17 mouse cellular contexts compared by ENCODE assay signal in the genomic region with DNA sequence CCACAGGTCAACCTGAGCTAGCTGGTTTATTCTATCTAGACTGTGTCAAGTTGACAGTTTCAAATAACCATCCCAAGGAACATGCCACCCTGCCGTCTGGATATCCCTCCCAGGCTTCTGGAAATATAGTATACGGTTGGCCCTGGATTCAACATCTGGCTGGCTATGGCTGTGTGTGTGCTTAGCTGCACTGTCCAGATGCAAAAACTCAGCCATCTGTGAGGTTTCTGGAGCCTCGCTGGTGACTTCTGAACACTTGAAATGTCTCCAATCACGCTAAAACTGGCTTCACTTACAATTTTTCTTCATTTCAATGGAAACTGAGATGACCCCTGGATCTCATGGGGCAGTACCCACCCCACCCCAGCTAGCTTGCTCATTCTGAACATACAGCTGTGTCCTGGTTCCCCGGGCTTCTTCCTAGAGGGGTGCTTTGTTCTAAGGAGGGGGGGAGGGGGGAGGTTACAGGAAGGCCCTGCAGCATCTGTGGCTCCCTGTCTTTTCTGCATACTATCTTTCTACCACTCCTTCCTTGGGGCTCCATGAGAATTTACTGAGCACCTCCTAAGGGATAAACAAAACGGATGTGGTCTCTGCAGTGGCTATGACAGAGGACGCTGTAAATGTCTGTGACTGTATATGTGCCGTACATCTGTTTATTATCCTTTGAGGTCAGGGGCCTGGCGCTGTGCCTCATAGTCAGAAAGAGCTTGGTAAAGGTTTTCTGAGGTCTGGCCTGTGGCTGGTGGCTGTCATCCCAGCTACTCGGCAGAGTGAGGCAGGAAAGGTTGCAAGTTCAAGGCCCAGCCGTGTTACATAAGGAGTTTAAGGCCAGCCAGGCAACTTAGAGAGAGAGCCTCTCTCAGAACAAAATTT. TPM values are rescaled to one million over a fixed set of nuclear protein-coding genes. Genes with fewer than 3 reads are reported as not detected.
DNase-seq lines count a peak whose midpoint lies in the region; ATAC-seq lines count a peak whose summit lies in the region.
"Had no signal": no experiment of that assay in that cellular context is flagged by ENCODE, and none has a peak within 500 bp of the region (broad histone marks: within the 10 kb centered on the region; RNA-seq: fewer than 3 reads in every experiment).

No protein-coding gene starts in this region.

- no peak overlapping the region for H3K4me3 ChIP-seq in embryonic facial prominence, embryonic 11.5 days (ENCODE audit: low read depth, low read length)
- H3K4me3 ChIP-seq in embryonic facial prominence, embryonic 10.5 days: no peak overlapping the region
- H3K4me3 ChIP-seq in embryonic facial prominence, embryonic 13.5 days: no peak overlapping the region
- H3K4me3 ChIP-seq: liver, embryonic 13.5 days; midbrain, embryonic 13.5 days; myocyte had no signal

- no peak overlapping the region for H3K27ac ChIP-seq in embryonic facial prominence, embryonic 11.5 days (replicated peaks; ENCODE audit: low read depth, low read length)
- no peak overlapping the region for H3K27ac ChIP-seq in embryonic facial prominence, embryonic 10.5 days (replicated peaks)
- peak overlapping the region; percentile 51 for H3K27ac ChIP-seq in embryonic facial prominence, embryonic 13.5 days
- H3K27ac ChIP-seq: liver, embryonic 13.5 days; midbrain, embryonic 13.5 days had no signal

- peak; percentile 27 for DNase-seq in embryonic facial prominence, embryonic 11.5 days (ENCODE audit: low spot score)
- DNase-seq in embryonic facial prominence, embryonic 10.5 days (ENCODE audit: low spot score): no peak
- peak; percentile 64 to 71 for DNase-seq in kidney, postnatal 4 days
- DNase-seq in kidney, postnatal 36 days: no peak
- DNase-seq in 416B (ENCODE audit: low read depth): peak; percentile 86
- DNase-seq in T-cell, adult 2 months (ENCODE audit: low spot score): no peak
- DNase-seq: cerebellum, adult 2 months; gastrocnemius, postnatal 10 days; heart, postnatal 36 days; left cerebral cortex, postnatal 4 days; liver, embryonic 13.5 days; right cerebral cortex, postnatal 25 days had no signal

- 51% methylated on average over 11 of the region's 11 CpGs for WGBS in embryonic facial prominence, embryonic 11.5 days
- 56% methylated on average over 11 of the region's 11 CpGs for WGBS in embryonic facial prominence, embryonic 10.5 days
- WGBS in embryonic facial prominence, embryonic 13.5 days: 23% methylated on average over 11 of the region's 11 CpGs

- H3K4me1 ChIP-seq in embryonic facial prominence, embryonic 11.5 days (ENCODE audit: control insufficient read depth, insufficient read depth, low read length): no peaks in the 10 kb centered on the region
- peaks cover 28% of the 10 kb centered on the region for H3K4me1 ChIP-seq in embryonic facial prominence, embryonic 10.5 days
- H3K4me1 ChIP-seq in embryonic facial prominence, embryonic 13.5 days: peaks cover 14% of the 10 kb centered on the region
- H3K4me1 ChIP-seq: liver, embryonic 13.5 days had no signal

- no peak for ATAC-seq in embryonic facial prominence, embryonic 11.5 days (replicated peaks; ENCODE audit: insufficient number of reproducible peaks, low FRiP score, low TSS enrichment, low read depth)
- no peak for ATAC-seq in embryonic facial prominence, embryonic 13.5 days (ENCODE audit: insufficient number of reproducible peaks, insufficient read depth, low FRiP score, low TSS enrichment, low read depth)
- no peak for ATAC-seq in megakaryocyte progenitor cell, adult 5-6 weeks (replicated peaks; ENCODE audit: poor library complexity)
- ATAC-seq: midbrain, embryonic 13.5 days had no signal

- no peaks in the 10 kb centered on the region; the same call in none of the 2 replicates for H3K27me3 ChIP-seq in embryonic facial prominence, embryonic 11.5 days (ENCODE audit: control insufficient read depth, insufficient read depth, low read length)
- peaks cover 32% of the 10 kb centered on the region for H3K27me3 ChIP-seq in embryonic facial prominence, embryonic 10.5 days (replicated peaks; ENCODE audit: low read depth, poor library complexity, severe bottlenecking)
- H3K27me3 ChIP-seq in embryonic facial prominence, embryonic 13.5 days: peaks cover 16% of the 10 kb centered on the region; the same call in 1 of the 2 replicates

- H3K9ac ChIP-seq in embryonic facial prominence, embryonic 11.5 days (replicated peaks; ENCODE audit: low read length): no peak overlapping the region; the same call in 1 of the 2 replicates
- no peak overlapping the region for H3K9ac ChIP-seq in embryonic facial prominence, embryonic 13.5 days
- H3K9ac ChIP-seq: liver, embryonic 13.5 days; midbrain, embryonic 13.5 days had no signal

- no peaks in the 10 kb centered on the region for H3K36me3 ChIP-seq in embryonic facial prominence, embryonic 11.5 days (replicated peaks; ENCODE audit: control insufficient read depth, insufficient read depth, low read depth, low read length)
- H3K36me3 ChIP-seq in embryonic facial prominence, embryonic 10.5 days (replicated peaks): no peaks in the 10 kb centered on the region
- H3K36me3 ChIP-seq in embryonic facial prominence, embryonic 13.5 days: no peaks in the 10 kb centered on the region
- H3K36me3 ChIP-seq: G1E; liver, embryonic 13.5 days; midbrain, embryonic 13.5 days had no signal

- no peak overlapping the region for H3K4me2 ChIP-seq in embryonic facial prominence, embryonic 11.5 days (ENCODE audit: low read depth, low read length)
- H3K4me2 ChIP-seq in embryonic facial prominence, embryonic 13.5 days: no peak overlapping the region
- H3K4me2 ChIP-seq: liver, embryonic 13.5 days; midbrain, embryonic 13.5 days had no signal

- no peaks in the 10 kb centered on the region for H3K9me3 ChIP-seq in embryonic facial prominence, embryonic 11.5 days (replicated peaks; ENCODE audit: control insufficient read depth, low read length)
- H3K9me3 ChIP-seq in embryonic facial prominence, embryonic 10.5 days: no peaks in the 10 kb centered on the region
- H3K9me3 ChIP-seq in embryonic facial prominence, embryonic 13.5 days: no peaks in the 10 kb centered on the region
- H3K9me3 ChIP-seq: G1E; liver, embryonic 13.5 days; midbrain, embryonic 13.5 days had no signal

RNA-seq across cellular contexts. Expression of a gene that starts 9.6 kb away (rescaled TPM):
- 1.5 and 1.6 TPM in 2 replicates for polyA plus RNA-seq in embryonic facial prominence, embryonic 11.5 days (2014; fragmentation: Nextera tagmentation; extraction: Ambion mirVana)
- polyA plus RNA-seq in embryonic facial prominence, embryonic 10.5 days (2016; fragmentation: Nextera tagmentation; extraction: Ambion mirVana): 0.28 and 0.77 TPM in 2 replicates
- 16.6 and 23.8 TPM in 2 replicates for polyA plus RNA-seq in embryonic facial prominence, embryonic 13.5 days (2015; fragmentation: Nextera tagmentation; extraction: Ambion mirVana)
- 11.2 and 14.2 TPM in 2 replicates for total RNA-seq in megakaryocyte progenitor cell, adult 5-6 weeks (2015)
- 5.7 and 11.8 TPM in 2 replicates for total RNA-seq in megakaryocyte progenitor cell, adult 5-6 weeks (2017)

RNA-seq across cellular contexts. Expression of a gene that starts 19.4 kb away (rescaled TPM):
- 8.0 and 10.0 TPM in 2 replicates for polyA plus RNA-seq in embryonic facial prominence, embryonic 11.5 days (2014; fragmentation: Nextera tagmentation; extraction: Ambion mirVana)
- polyA plus RNA-seq in embryonic facial prominence, embryonic 10.5 days (2016; fragmentation: Nextera tagmentation; extraction: Ambion mirVana): 17.4 and 18.2 TPM in 2 replicates
- 15.5 and 16.1 TPM in 2 replicates for polyA plus RNA-seq in embryonic facial prominence, embryonic 13.5 days (2015; fragmentation: Nextera tagmentation; extraction: Ambion mirVana)
- total RNA-seq in megakaryocyte progenitor cell, adult 5-6 weeks (2015): 10.4 and 11.3 TPM in 2 replicates
- 6.8 and 8.2 TPM in 2 replicates for total RNA-seq in megakaryocyte progenitor cell, adult 5-6 weeks (2017)

RNA-seq across cellular contexts. Expression of a gene that starts 29.7 kb away (rescaled TPM):
- polyA plus RNA-seq in embryonic facial prominence, embryonic 11.5 days (2014; fragmentation: Nextera tagmentation; extraction: Ambion mirVana): 0.94 and 1.4 TPM in 2 replicates
- 1.5 and 1.7 TPM in 2 replicates for polyA plus RNA-seq in embryonic facial prominence, embryonic 10.5 days (2016; fragmentation: Nextera tagmentation; extraction: Ambion mirVana)
- polyA plus RNA-seq in embryonic facial prominence, embryonic 13.5 days (2015; fragmentation: Nextera tagmentation; extraction: Ambion mirVana): 1.0 and 2.9 TPM in 2 replicates
- total RNA-seq in megakaryocyte progenitor cell, adult 5-6 weeks (2015): 0.15 and 0.27 TPM in 2 replicates
- 0.51 and 0.96 TPM in 2 replicates for total RNA-seq in megakaryocyte progenitor cell, adult 5-6 weeks (2017)

RNA-seq across cellular contexts. Expression of a gene that starts 51.8 kb away (rescaled TPM):
- 57.1 and 68.6 TPM in 2 replicates for polyA plus RNA-seq in embryonic facial prominence, embryonic 11.5 days (2014; fragmentation: Nextera tagmentation; extraction: Ambion mirVana)
- polyA plus RNA-seq in embryonic facial prominence, embryonic 10.5 days (2016; fragmentation: Nextera tagmentation; extraction: Ambion mirVana): 77.2 and 81.2 TPM in 2 replicates
- polyA plus RNA-seq in embryonic facial prominence, embryonic 13.5 days (2015; fragmentation: Nextera tagmentation; extraction: Ambion mirVana): 78.4 and 78.8 TPM in 2 replicates
- 34.1 and 36.3 TPM in 2 replicates for total RNA-seq in megakaryocyte progenitor cell, adult 5-6 weeks (2015)
- total RNA-seq in megakaryocyte progenitor cell, adult 5-6 weeks (2017): 21.7 and 40.4 TPM in 2 replicates

Comparison
In these comparisons a context has a peak if more than half of its experiments do, and no peak if none do; other contexts are left out.
1. DNase-seq: peak in embryonic facial prominence, embryonic 11.5 days (single experiment), kidney, postnatal 4 days (2 of 2) and 416B (single experiment); none in embryonic facial prominence, embryonic 10.5 days (single experiment), kidney, postnatal 36 days (0 of 2) and T-cell, adult 2 months (single experiment).